Mouse (Mus musculus): ENCODE data around the gene Dus2.
A peak's percentile ranks its signal among the peaks of the same experiment; 100 is the strongest.

Dus2 gene

DNA sequence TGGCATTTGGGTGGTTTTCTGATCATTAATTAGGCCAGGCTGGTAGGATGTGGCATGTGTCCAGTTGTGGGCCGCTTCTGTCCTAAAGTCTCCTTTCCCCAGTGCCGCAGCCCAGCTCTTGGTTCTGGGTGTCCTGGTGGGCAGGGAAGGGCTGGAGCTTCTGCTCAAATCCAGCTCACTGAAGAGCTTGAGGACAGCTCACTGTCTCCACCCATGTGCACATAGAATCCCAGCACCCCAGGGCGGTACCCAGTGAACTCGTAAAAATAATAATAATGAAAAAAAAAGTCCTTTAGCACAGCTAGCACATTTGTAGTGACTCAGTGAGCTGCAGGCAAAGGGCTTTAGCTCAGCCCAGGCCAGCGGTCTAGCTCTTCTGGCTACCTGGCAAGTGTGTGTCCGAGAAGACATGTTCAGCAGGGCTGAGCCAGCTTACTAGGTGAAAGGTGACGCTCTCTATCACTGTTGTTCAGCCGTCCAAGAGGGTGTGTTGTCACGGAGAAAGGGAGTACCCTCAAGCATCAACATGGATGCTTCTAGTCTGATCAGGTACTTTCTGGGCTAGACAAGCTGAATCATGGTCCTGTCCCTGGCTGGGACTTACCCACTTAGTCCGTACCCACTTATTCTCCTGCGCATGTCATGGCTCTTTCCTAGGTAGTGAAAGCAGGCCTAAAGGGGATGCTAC, 55.9 kb downstream of the Dus2 start:
- no peak for DNase-seq (ENCODE audit: low read depth)

DNA sequence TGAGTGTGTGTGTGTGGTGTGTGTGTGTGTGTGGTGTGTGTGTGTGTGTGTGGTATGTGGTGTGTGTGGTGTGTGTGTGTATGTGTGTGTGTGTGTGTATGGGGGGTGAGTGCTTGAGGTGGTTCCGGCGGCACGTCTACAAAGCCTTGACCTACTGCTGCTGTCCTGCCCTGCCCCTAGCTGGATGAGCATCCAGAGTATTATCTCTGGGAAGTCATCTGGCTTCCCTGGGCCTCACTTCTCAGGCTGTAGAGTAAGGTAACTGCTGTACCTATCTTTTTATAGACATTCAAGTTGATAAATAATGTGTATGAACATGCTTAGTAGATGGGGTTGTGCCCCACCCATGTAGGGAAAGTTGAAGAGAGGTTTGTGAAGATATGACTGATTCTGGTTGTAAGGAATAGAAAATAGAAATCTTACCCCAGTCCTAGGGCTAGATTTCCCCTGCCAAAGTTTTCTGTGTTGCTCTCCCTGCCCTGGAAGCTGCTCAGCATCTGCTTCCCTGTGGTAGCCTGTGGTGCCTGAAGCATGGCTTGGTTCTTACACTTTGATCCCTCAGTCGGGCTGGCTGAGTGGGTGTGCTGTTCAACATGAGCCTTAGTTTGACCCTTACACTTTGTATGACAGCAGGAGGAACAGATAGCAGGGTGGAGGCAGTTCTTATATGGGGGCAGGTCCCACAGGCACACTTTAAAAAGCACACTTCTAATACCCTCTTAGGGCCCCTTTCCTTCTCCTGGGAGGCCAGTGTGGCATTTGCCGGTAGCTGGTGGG, 56.9 kb downstream of the Dus2 start:
- no peak for DNase-seq (ENCODE audit: low read depth)

DNA sequence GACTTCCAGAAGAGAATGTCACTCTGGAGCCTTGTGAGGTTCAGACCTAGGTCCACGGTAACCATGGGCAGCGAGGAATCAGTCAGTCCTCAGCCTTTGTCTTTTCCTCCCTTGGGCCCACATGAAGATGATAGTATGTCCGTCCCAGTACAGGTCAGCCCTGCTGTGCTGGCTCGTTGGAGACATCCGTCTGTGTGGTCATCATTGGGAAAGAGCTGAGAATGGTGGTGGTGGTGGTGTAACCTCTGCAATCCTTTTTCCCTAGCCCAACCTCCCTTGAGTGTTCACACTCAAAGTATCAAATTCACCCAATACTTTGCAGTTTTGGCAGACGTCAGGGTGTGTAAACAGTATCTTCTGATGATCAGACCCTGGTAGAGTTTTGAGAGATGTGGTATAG, 58.7 kb downstream of the Dus2 start:
- DNase-seq (ENCODE audit: low read depth), result peak; percentile 30

DNA sequence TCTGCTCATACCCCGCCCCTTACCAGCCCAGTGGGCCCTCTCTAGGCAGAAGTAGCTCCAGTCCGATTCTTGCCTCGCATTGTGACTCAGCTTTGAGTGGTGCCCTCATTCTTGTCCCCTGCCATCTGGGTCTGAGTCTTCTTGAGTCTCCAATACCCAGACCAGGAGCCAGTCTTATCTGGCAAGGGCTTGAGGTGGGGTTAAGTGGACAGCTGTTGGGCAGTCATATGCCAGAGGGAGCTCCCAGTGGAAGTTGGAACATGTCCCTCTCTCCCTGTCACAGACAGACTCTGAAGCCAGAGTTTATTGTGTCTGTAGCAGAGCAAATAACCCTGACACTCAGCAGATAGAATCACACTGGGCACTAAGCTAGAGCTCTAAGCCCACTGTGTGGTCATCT, 59.9 kb downstream of the Dus2 start:
- no peak for DNase-seq (ENCODE audit: low read depth)

DNA sequence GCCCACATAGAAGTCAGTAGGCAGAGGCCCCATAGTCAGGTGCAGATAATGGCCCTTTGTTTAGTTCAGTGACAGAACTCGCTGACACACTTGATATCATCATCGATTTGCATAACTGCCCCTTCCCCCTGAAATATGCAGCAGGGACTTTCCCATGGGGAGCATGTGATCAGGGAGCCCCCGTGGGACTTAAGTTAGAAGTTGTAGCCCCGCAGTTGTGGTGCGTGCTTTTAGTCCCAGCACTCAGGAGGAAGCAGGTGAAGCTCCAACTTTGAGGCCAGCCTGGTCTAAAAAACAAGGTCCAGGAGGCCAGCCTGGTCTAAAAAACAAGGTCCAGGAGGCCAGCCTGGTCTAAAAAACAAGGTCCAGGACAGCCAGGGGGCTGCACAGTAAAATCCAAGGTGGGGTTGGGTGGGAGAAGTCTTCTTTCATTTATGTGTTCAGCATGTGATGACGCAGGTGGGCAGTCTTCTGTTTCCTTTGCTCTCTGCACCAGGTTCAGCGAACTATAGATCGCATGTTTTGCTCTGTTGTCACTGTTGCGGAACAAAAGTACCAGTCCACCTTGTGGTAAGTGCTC, 61.5 kb downstream of the Dus2 start:
- no peak for DNase-seq (ENCODE audit: low read depth)

GRCm38 (mm10) chr8:106054190-106054811, 63.2 kb downstream of the Dus2 start:
- DNase-seq (ENCODE audit: low read depth), result peak; percentile 56

DNA sequence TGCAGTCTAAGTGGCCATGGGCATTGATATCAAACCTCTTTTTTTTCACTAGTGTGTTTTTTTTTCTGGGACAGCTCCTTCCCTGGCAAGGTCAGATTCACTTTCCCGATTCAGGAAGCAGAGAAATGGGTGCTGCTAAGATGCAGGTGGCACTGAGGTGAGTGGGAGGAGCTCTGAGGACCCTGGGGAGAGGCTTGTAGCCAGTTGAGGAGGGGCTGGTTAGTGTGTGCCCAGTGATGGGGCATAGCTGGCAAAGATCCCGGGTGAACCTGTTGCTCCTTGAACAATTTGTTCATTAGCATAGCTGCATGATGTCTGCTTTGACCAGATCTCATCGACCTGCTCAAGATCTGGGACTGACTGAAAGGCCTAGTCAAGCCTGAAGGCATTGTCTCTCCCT, 63.9 kb downstream of the Dus2 start:
- DNase-seq (ENCODE audit: low read depth), result no peak

- DNase-seq (ENCODE audit: low read depth), result no peak
Measured at GRCm38 (mm10) chr8:106056455-106056982, 65.4 kb downstream of the Dus2 start.

GRCm38 (mm10) chr8:106058731-106059612, 67.8 kb downstream of the Dus2 start, which contains the start of gene Nfatc3:
Gene Nfatc3 (plus strand): TSS chr8:106058840.
- peak; percentile 99 for DNase-seq (ENCODE audit: low read depth)

DNA sequence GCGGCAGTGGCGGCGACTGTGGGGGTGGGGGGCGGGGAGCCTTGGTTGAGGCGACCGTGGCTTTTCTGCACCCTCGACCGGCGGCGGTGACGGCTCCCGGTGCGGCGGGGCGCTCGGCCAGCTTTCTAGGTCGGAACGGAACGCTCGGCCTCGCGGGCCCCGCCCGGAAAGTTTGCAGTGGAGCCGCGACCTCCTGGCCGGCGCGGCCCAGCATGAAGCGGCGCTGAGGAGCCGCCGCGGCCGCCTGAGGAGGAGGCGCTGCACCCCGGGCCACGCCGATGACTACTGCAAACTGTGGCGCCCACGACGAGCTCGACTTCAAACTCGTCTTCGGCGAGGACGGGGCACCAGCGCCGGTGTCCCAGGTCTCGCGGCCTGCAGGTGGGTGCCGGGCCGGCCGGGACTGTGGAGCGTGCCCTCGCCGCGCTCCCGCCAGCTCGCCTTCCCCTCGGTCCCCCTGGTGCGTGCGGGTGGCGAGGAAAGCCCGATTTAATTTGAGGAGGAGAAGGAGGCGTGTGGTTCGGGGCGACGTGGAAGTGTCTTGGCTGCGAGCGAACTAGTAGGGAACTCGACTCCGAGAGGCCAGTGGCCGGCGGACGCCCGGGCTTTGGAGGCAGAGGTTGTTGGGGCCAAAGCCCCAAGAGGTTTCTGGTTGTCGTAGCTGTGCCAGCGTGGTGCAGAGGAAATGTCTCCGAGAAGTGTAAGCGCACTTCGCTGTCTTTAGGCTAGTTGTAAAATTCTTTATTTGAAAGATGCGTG, 68.7 kb downstream of the Dus2 start:
- DNase-seq (ENCODE audit: low read depth), result peak; percentile 73

GRCm38 (mm10) chr8:106060521-106060920, 69.4 kb downstream of the Dus2 start:
- DNase-seq (ENCODE audit: low read depth), result peak; percentile 65

DNA sequence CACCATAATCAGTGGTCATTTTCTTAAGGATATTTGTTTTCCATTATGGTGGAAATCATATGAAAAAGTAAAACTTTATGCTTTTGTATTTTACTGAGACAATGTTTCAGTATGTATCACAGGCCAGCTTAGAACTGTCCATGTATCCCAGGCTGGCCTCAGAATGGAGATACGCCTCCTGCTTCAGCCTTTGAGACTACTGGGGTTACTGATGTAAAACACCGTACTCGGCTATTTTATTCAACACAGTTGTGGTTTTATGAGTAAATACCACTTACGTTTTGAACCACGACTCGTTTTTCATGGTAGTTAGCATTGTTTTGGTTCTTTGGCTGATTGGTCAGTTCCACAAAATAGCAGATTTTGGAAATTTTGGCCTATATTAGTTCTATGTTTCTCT, 70.5 kb downstream of the Dus2 start:
- DNase-seq (ENCODE audit: low read depth), result no peak

DNA sequence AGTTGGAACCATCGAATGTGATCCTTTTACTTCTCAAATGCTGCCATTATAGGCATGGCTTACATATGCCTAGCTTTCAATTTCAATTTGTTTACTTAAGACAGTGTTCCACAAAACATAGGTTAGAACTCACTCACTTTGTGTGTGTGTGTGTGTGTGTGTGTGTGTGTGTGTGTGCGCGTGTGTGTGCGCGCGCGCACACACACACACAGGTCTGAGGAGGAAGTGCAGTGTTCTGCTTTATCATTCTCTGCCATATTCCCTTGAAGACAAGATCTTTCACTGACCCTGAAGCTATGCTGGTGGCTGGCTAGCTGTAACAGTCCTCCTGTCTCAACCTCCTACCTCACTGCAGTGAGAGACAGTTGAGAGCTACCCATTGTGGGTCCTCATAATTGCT, 71.9 kb downstream of the Dus2 start:
- peak; percentile 63 for DNase-seq (ENCODE audit: low read depth)

- DNase-seq (ENCODE audit: low read depth), result no peak
Measured at GRCm38 (mm10) chr8:106066721-106067120, 75.6 kb downstream of the Dus2 start.

DNA sequence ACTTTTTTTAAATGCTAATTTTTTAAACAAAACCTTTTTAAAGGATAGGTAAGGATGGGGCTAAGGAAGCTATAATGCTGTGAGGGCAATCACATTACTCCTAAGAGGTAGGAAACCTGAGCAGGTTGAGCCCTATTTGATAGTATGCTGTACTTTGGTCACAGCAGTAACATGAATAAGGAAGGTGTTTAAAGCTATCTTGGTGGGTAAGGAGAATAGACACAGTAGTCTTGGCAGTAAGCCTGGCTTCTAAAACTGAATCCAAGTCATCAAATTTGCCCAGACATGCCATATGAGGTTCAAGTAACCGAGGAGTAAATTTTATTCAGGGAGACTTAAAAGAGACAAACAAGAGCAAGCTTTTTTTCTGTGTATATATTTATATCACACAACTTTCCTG, 78.4 kb downstream of the Dus2 start:
- peak; percentile 39 for DNase-seq (ENCODE audit: low read depth)

DNA sequence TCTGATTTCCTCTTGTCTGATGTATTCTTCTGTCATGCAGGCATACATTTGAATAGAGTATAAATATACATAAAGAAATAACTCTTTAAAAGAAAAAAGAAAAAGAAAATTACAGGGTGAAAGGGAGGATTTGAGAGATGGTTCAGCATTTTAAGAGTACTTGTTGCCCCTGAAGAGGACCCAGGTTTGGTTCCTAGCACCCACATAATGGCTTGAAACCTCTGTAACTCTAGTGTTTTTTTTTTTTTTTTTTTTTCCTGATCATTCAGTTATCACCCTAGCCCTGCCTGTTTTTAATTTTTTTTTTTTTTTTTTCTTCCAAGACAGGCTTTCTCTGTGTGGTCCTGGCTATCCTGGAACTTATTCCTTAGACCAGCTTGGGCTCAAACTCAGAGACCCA, 81.0 kb downstream of the Dus2 start:
- no peak for DNase-seq (ENCODE audit: low read depth)

DNA sequence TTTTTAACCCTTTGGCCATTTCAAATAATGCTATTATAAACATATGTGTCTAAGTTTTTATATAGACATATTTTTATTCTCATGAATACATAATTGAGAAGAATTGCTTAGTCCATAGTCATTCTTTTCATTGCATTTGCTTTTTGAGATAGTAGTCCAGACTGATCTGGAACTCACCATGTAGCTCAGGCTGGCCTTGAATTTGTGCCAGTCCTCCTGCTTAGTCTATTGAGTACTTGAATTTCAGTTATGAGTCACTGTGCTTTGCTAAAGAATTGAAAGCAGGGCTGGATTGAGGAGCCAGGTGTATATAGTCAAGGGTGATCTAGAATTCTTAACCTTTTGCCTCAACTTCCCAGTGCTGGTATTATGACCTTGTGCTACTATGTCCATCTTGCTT, 83.1 kb downstream of the Dus2 start:
- DNase-seq (ENCODE audit: low read depth), result peak; percentile 39

GRCm38 (mm10) chr8:106074659-106075058, 83.5 kb downstream of the Dus2 start:
- DNase-seq (ENCODE audit: low read depth), result no peak

GRCm38 (mm10) chr8:106075161-106075862, 84.2 kb downstream of the Dus2 start:
- DNase-seq (ENCODE audit: low read depth), result peak; percentile 57

DNA sequence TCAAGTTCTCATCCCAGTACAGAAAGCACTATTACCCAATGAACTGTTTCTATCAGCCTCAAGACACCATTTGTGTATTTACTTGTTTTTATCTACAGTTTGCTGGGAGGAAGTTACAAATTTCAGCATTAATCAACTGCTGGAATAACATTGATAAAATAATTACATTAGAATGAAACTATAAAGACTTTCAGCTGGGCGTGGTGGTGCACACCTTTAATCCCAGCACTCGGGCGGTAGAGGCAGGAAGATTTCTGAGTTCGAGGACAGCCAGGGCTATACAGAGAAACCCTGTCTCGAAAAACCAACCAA, 84.7 kb downstream of the Dus2 start:
- no peak for DNase-seq (ENCODE audit: low read depth)

All from 416B (cell line).